Mouse (Mus musculus) spleen, adult 2 months (tissue): ENCODE data around the gene B4galt4.

Experiments used
- CTCF ChIP-seq: fragments of 200-500 bp; IDR thresholded peaks from 2 replicates; pipeline ENCODE4 v1.5.1; 2011; ENCODE audit warnings: mild to moderate bottlenecking, inconsistent platforms; ENCODE audit not compliant: insufficient read depth, insufficient read length, insufficient replicate concordance; ENCODE audit errors: extremely low read depth
- POLR2A ChIP-seq: fragments of 200-500 bp; IDR thresholded peaks from 2 replicates; pipeline ENCODE4 v1.6.1; 2011; ENCODE audit warnings: low read depth, low read length, inconsistent platforms

DNA sequence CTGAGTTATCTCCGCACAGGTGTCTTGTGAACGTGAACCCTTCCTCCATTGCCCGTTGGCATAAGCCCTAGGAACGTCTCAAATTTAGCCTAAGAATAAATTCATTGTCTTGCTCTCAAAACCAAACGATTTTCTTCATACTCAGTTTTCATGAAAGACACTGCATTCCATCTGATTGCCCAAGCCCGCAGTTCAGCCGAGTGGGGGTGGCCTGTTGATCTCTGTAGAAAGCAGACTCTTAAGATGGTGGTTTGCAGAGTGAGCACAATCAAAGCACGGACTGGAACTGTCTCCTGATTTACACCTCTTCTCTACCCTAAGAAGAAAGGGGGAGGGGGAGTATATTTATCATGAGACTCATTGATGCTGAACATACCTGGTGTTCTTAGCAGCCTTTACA lies 20.3 kb downstream of the B4galt4 start:
- no peak for TF ChIP-seq CTCF
- TF ChIP-seq POLR2A: no peak
